Mouse (Mus musculus) kidney, postnatal 10 days (tissue): Measurements from ENCODE around the gene Sirt7.
"Not testable (repeated sequence)": the region's sequence is repeated elsewhere in the genome, so short reads cannot be mapped to it uniquely, and the experiment has no call there.

Experiments used
- DNase-seq: peaks from one replicate; pipeline ENCODE4 v3.0.0; 2021; ENCODE audit warnings: mixed read lengths

Gene Sirt7

GRCm38 (mm10) chr11:120616617-120617294 lies 8.3 kb downstream of the Sirt7 start:
- DNase-seq: peak; percentile 55

- no peak for DNase-seq
Measured at GRCm38 (mm10) chr11:120615606-120616203, 9.3 kb downstream of the Sirt7 start.

GRCm38 (mm10) chr11:120615167-120615566 lies 9.9 kb downstream of the Sirt7 start:
- DNase-seq: no peak

- no peak for DNase-seq
Measured at GRCm38 (mm10) chr11:120613976-120614375, 11.1 kb downstream of the Sirt7 start.

GRCm38 (mm10) chr11:120613481-120613972 lies 11.5 kb downstream of the Sirt7 start:
- no peak for DNase-seq

- DNase-seq: peak; percentile 87
Measured at GRCm38 (mm10) chr11:120612763-120613162, 12.3 kb downstream of the Sirt7 start.

GRCm38 (mm10) chr11:120610477-120611046 lies 14.5 kb downstream of the Sirt7 start:
- DNase-seq: no peak

GRCm38 (mm10) chr11:120609250-120609649 lies 15.8 kb downstream of the Sirt7 start:
- peak; percentile 61 for DNase-seq

GRCm38 (mm10) chr11:120608241-120609034 lies 16.6 kb downstream of the Sirt7 start, which contains the start of gene Npb:
TSS of gene Npb (plus strand) at chr11:120608477.
- DNase-seq: peak; percentile 35

- no peak for DNase-seq
Measured at GRCm38 (mm10) chr11:120606764-120607163, 18.3 kb downstream of the Sirt7 start.

GRCm38 (mm10) chr11:120605667-120606066 lies 19.4 kb downstream of the Sirt7 start:
- DNase-seq: no peak

GRCm38 (mm10) chr11:120603545-120603944 lies 21.5 kb downstream of the Sirt7 start:
- no peak for DNase-seq

GRCm38 (mm10) chr11:120600716-120601115 lies 24.3 kb downstream of the Sirt7 start:
- no peak for DNase-seq

- DNase-seq: no peak
Measured at GRCm38 (mm10) chr11:120598990-120599549, 26.0 kb downstream of the Sirt7 start.

- DNase-seq: peak; percentile 97
Measured at GRCm38 (mm10) chr11:120598283-120598989, 26.6 kb downstream of the Sirt7 start, which contains the start of the genes Alyref and Anapc11. TSS of gene Alyref (minus strand) at chr11:120598365. TSS of gene Anapc11 (plus strand) at chr11:120598421.

GRCm38 (mm10) chr11:120597240-120598235 lies 27.5 kb downstream of the Sirt7 start:
- no peak for DNase-seq

- no peak for DNase-seq
Measured at GRCm38 (mm10) chr11:120588531-120588930, 36.5 kb downstream of the Sirt7 start.

- no peak for DNase-seq
Measured at GRCm38 (mm10) chr11:120583937-120584336, 41.1 kb downstream of the Sirt7 start.

- not testable (repeated sequence) for DNase-seq
Measured at GRCm38 (mm10) chr11:120582982-120583293, 42.1 kb downstream of the Sirt7 start.

- no peak for DNase-seq
Measured at GRCm38 (mm10) chr11:120582268-120582981, 42.6 kb downstream of the Sirt7 start.
